13 mouse cellular contexts compared by ENCODE assay signal in genomic region chr10:106761061-106761460, GRCm38 (mm10).
DNase-seq lines count a peak whose midpoint lies in the region; ATAC-seq lines count a peak whose summit lies in the region.
"Had no signal": no experiment of that assay in that cellular context is flagged by ENCODE, and none has a peak within 500 bp of the region (broad histone marks: within the 10 kb centered on the region; RNA-seq: fewer than 3 reads in every experiment).

No protein-coding gene starts in this region.

- ATAC-seq in cerebellum, adult (ENCODE audit: insufficient number of reproducible peaks, low FRiP score, low TSS enrichment) = peak; percentile 96
- ATAC-seq: intestine, embryonic 15.5 days had no signal

- DNase-seq in cerebellum, postnatal 4 days (ENCODE audit: low spot score in 2 of 2) = no peak
- DNase-seq in cerebellum, postnatal 10 days = peak; percentile 43 to 58
- DNase-seq in layer of hippocampus, adult 9-10 months (ENCODE audit: low spot score) = peak; percentile 16
- DNase-seq in right cerebral cortex, postnatal 10 days (ENCODE audit: low spot score in 2 of 2) = peak; percentile 64 to 71
- no peak for DNase-seq in embryo, embryonic 9.5 days (ENCODE audit: extremely low spot score)
- no peak for DNase-seq in thymus, postnatal 4 days
- DNase-seq in retina, embryonic 14.5 days (ENCODE audit: low spot score) = no peak
- DNase-seq: adrenal gland, postnatal 14 days; gastrocnemius, adult 2 months; kidney, postnatal 14 days; lung, adult 18-20 months had no signal

Comparison
In these comparisons a context has a peak if more than half of its experiments do, and no peak if none do; other contexts are left out.
1. DNase-seq: peak in cerebellum, postnatal 10 days (2 of 2), layer of hippocampus, adult 9-10 months (single experiment) and right cerebral cortex, postnatal 10 days (2 of 2); none in cerebellum, postnatal 4 days (0 of 2), embryo, embryonic 9.5 days (single experiment), thymus, postnatal 4 days (single experiment) and retina, embryonic 14.5 days (single experiment).